Mouse (Mus musculus): Measurements from ENCODE around the gene Icam5. TPM values are rescaled to one million over a fixed set of nuclear protein-coding genes. Genes with fewer than 3 reads are reported as not detected.

The Icam5 gene
- total RNA-seq, 2 experiments from 2014 or later = 0.05 to 1.2 TPM

- ATAC-seq (replicated peaks; ENCODE audit: low FRiP score, low TSS enrichment, poor library complexity, severe bottlenecking) = no peak
Measured at GRCm38 (mm10) chr9:21081127-21081526, 49.3 kb downstream of the Icam5 start.

- peak; percentile 58 for ATAC-seq (replicated peaks; ENCODE audit: low FRiP score, low TSS enrichment, poor library complexity, severe bottlenecking)
Measured at GRCm38 (mm10) chr9:21083324-21083723, 51.5 kb downstream of the Icam5 start.

Other genes starting within 250 kb of the Icam5 start
- not detected in 2 replicates for gene Col5a3, start 217.0 kb upstream of the Icam5 start, total RNA-seq (2014; fragmentation: Nextera tagmentation)
- not detected in 2 replicates for gene Col5a3, start 217.0 kb upstream of the Icam5 start, total RNA-seq (2017)
- gene Rdh8, start 213.6 kb upstream of the Icam5 start, total RNA-seq (2014; fragmentation: Nextera tagmentation) = not detected in 2 replicates
- not detected in 2 replicates for gene Rdh8, start 213.6 kb upstream of the Icam5 start, total RNA-seq (2017)
- gene A230050P20Rik, start 163.4 kb upstream of the Icam5 start, total RNA-seq (2014; fragmentation: Nextera tagmentation) = 37.9 and 44.3 TPM in 2 replicates
- 11.9 and 24.0 TPM in 2 replicates for gene A230050P20Rik, start 163.4 kb upstream of the Icam5 start, total RNA-seq (2017)
- 1.1 and 2.7 TPM in 2 replicates for gene Angptl6, start 152.3 kb upstream of the Icam5 start, total RNA-seq (2014; fragmentation: Nextera tagmentation)
- gene Angptl6, start 152.3 kb upstream of the Icam5 start, total RNA-seq (2017) = 0.42 TPM in 1 of 2 replicates, not detected in the other
- 127 and 174 TPM in 2 replicates for gene Ppan, start 143.9 kb upstream of the Icam5 start, total RNA-seq (2014; fragmentation: Nextera tagmentation)
- 154 and 175 TPM in 2 replicates for gene Ppan, start 143.9 kb upstream of the Icam5 start, total RNA-seq (2017)
- 308 and 325 TPM in 2 replicates for gene Eif3g, start 133.4 kb upstream of the Icam5 start, total RNA-seq (2014; fragmentation: Nextera tagmentation)
- gene Eif3g, start 133.4 kb upstream of the Icam5 start, total RNA-seq (2017) = 259 and 301 TPM in 2 replicates
- 163 and 192 TPM in 2 replicates for gene Dnmt1, start 72.2 kb upstream of the Icam5 start, total RNA-seq (2014; fragmentation: Nextera tagmentation)
- 190 and 210 TPM in 2 replicates for gene Dnmt1, start 72.2 kb upstream of the Icam5 start, total RNA-seq (2017)
- gene S1pr2, start 55.3 kb upstream of the Icam5 start, total RNA-seq (2014; fragmentation: Nextera tagmentation) = 1.7 and 3.4 TPM in 2 replicates
- 0.46 TPM in 1 of 2 replicates, not detected in the other for gene S1pr2, start 55.3 kb upstream of the Icam5 start, total RNA-seq (2017)
- gene Mrpl4, start 29.3 kb upstream of the Icam5 start, total RNA-seq (2014; fragmentation: Nextera tagmentation) = 66.2 and 78.8 TPM in 2 replicates
- 23.7 and 43.3 TPM in 2 replicates for gene Mrpl4, start 29.3 kb upstream of the Icam5 start, total RNA-seq (2017)
- 1.9 and 3.4 TPM in 2 replicates for gene Icam1, start 16.1 kb upstream of the Icam5 start, total RNA-seq (2014; fragmentation: Nextera tagmentation)
- gene Icam1, start 16.1 kb upstream of the Icam5 start, total RNA-seq (2017) = 3.6 TPM in 2 replicates
- gene Icam4, start 2.7 kb upstream of the Icam5 start, total RNA-seq (2014; fragmentation: Nextera tagmentation) = 34.3 and 38.9 TPM in 2 replicates
- 16.3 and 40.0 TPM in 2 replicates for gene Icam4, start 2.7 kb upstream of the Icam5 start, total RNA-seq (2017)
- 10.2 TPM in 1 of 2 replicates, not detected in the other for gene Zglp1, start 35.0 kb downstream of the Icam5 start, total RNA-seq (2014; fragmentation: Nextera tagmentation)
- 1.7 TPM in 1 of 2 replicates, not detected in the other for gene Zglp1, start 35.0 kb downstream of the Icam5 start, total RNA-seq (2017)
- gene Gm49373, start 41.0 kb downstream of the Icam5 start, total RNA-seq (2014; fragmentation: Nextera tagmentation) = 4.5 TPM in 1 of 2 replicates, not detected in the other
- gene Gm49373, start 41.0 kb downstream of the Icam5 start, total RNA-seq (2017) = not detected in 2 replicates
- 66.9 and 79.7 TPM in 2 replicates for gene Fdx1l, start 41.5 kb downstream of the Icam5 start, total RNA-seq (2014; fragmentation: Nextera tagmentation)
- gene Fdx1l, start 41.5 kb downstream of the Icam5 start, total RNA-seq (2017) = 60.6 and 70.5 TPM in 2 replicates
- gene Gm38431, start 59.9 kb downstream of the Icam5 start, total RNA-seq (2014; fragmentation: Nextera tagmentation) = 38.6 and 39.7 TPM in 2 replicates
- 5.9 and 15.6 TPM in 2 replicates for gene Gm38431, start 59.9 kb downstream of the Icam5 start, total RNA-seq (2017)
- gene Raver1, start 59.9 kb downstream of the Icam5 start, total RNA-seq (2014; fragmentation: Nextera tagmentation) = 66.3 and 81.1 TPM in 2 replicates
- 12.9 and 16.8 TPM in 2 replicates for gene Raver1, start 59.9 kb downstream of the Icam5 start, total RNA-seq (2017)
- 24.9 and 40.0 TPM in 2 replicates for gene Tyk2, start 99.2 kb downstream of the Icam5 start, total RNA-seq (2014; fragmentation: Nextera tagmentation)
- 13.2 and 14.4 TPM in 2 replicates for gene Tyk2, start 99.2 kb downstream of the Icam5 start, total RNA-seq (2017)
- 182 and 193 TPM in 2 replicates for gene Cdc37, start 117.9 kb downstream of the Icam5 start, total RNA-seq (2014; fragmentation: Nextera tagmentation)
- 385 and 442 TPM in 2 replicates for gene Cdc37, start 117.9 kb downstream of the Icam5 start, total RNA-seq (2017)
- 23.5 and 24.3 TPM in 2 replicates for gene Pde4a, start 133.6 kb downstream of the Icam5 start, total RNA-seq (2014; fragmentation: Nextera tagmentation)
- gene Pde4a, start 133.6 kb downstream of the Icam5 start, total RNA-seq (2017) = 2.2 and 3.8 TPM in 2 replicates
- 25.3 and 27.2 TPM in 2 replicates for gene Keap1, start 207.3 kb downstream of the Icam5 start, total RNA-seq (2014; fragmentation: Nextera tagmentation)
- gene Keap1, start 207.3 kb downstream of the Icam5 start, total RNA-seq (2017) = 32.7 and 39.8 TPM in 2 replicates
- 0.59 TPM in 1 of 2 replicates, not detected in the other for gene S1pr5, start 216.4 kb downstream of the Icam5 start, total RNA-seq (2014; fragmentation: Nextera tagmentation)
- gene S1pr5, start 216.4 kb downstream of the Icam5 start, total RNA-seq (2017) = 1.1 TPM in 1 of 2 replicates, not detected in the other
- 8.9 and 13.9 TPM in 2 replicates for gene Atg4d, start 233.2 kb downstream of the Icam5 start, total RNA-seq (2014; fragmentation: Nextera tagmentation)
- 11.9 and 25.7 TPM in 2 replicates for gene Atg4d, start 233.2 kb downstream of the Icam5 start, total RNA-seq (2017)

Measured in megakaryocyte-erythroid progenitor cell, adult 5-6 weeks (primary cell).